ENCODE assay signal across 19 mouse cellular contexts in genomic region chr4:136461206-136461605, GRCm38 (mm10). TPM values are rescaled to one million over a fixed set of nuclear protein-coding genes. Genes with fewer than 3 reads are reported as not detected.
DNase-seq lines count a peak whose midpoint lies in the region; ATAC-seq and TF ChIP-seq lines count a peak whose summit lies in the region.
"Had no signal": no experiment of that assay in that cellular context is flagged by ENCODE, and none has a peak within 500 bp of the region (broad histone marks: within the 10 kb centered on the region; RNA-seq: fewer than 3 reads in every experiment).

No protein-coding gene starts in this region.

- DNase-seq in cerebellum, adult 11-12 months, result peak; percentile 25
- no peak for DNase-seq in cerebellum, adult 11 months
- DNase-seq in adipocyte (ENCODE audit: low spot score), result no peak
- DNase-seq in urinary bladder, postnatal 10 days (ENCODE audit: low spot score), result no peak
- DNase-seq: cerebellum, postnatal 14 days; gastrocnemius, postnatal 10 days; kidney, adult 11 months; kidney, postnatal 10 days; lung, postnatal 14 days; right cerebral cortex, postnatal 25 days; thymus, postnatal 36 days had no signal

- TF ChIP-seq EP300 in ES-Bruce4 (IDR thresholded peaks at IDR 0.05; ENCODE audit: insufficient read depth, low read depth, low read length), result peak; percentile 37; the same call in 1 of the 2 replicates

- no peak for ATAC-seq in hindbrain, embryonic 15.5 days (ENCODE audit: low FRiP score, low read depth)
- no peak for ATAC-seq in hindbrain, embryonic 12.5 days (ENCODE audit: low FRiP score)
- ATAC-seq: Patski had no signal

- H3K4me2 ChIP-seq in hindbrain, embryonic 15.5 days, result peak overlapping the region; percentile 95; the same call in 1 of the 2 replicates
- no peak overlapping the region for H3K4me2 ChIP-seq in hindbrain, embryonic 12.5 days (replicated peaks)

- no peak for TF ChIP-seq CTCF in ES-Bruce4 (IDR thresholded peaks at IDR 0.05; ENCODE audit: low read depth, low read length)
- TF ChIP-seq CTCF in embryonic fibroblast, embryonic 13.5 days (IDR thresholded peaks at IDR 0.05; ENCODE audit: borderline replicate concordance, insufficient read depth, low read length), result no peak

- peaks cover 37% of the 10 kb centered on the region for H3K27me3 ChIP-seq in hindbrain, embryonic 15.5 days
- peaks cover 49% of the 10 kb centered on the region for H3K27me3 ChIP-seq in hindbrain, embryonic 12.5 days
- H3K27me3 ChIP-seq in ES-Bruce4 (ENCODE audit: control insufficient read depth, insufficient read depth, low read length, poor library complexity, severe bottlenecking), result no peaks in the 10 kb centered on the region
- H3K27me3 ChIP-seq: Patski had no signal

- H3K36me3 ChIP-seq in hindbrain, embryonic 15.5 days, result no peaks in the 10 kb centered on the region
- H3K36me3 ChIP-seq in hindbrain, embryonic 12.5 days, result no peaks in the 10 kb centered on the region
- H3K36me3 ChIP-seq in ES-Bruce4 (ENCODE audit: control insufficient read depth, insufficient read depth, low read length, poor library complexity, severe bottlenecking), result no peaks in the 10 kb centered on the region
- H3K36me3 ChIP-seq: limb, embryonic 13.5 days; liver, embryonic 15.5 days; neural tube, embryonic 12.5 days had no signal

- H3K9ac ChIP-seq in hindbrain, embryonic 15.5 days, result no peak overlapping the region
- H3K9ac ChIP-seq in hindbrain, embryonic 12.5 days, result no peak overlapping the region
- H3K9ac ChIP-seq in ES-Bruce4 (ENCODE audit: low read depth, poor library complexity, severe bottlenecking), result peak overlapping the region; percentile 80
- H3K9ac ChIP-seq: liver, embryonic 15.5 days had no signal

- H3K9me3 ChIP-seq in hindbrain, embryonic 15.5 days, result no peaks in the 10 kb centered on the region
- no peaks in the 10 kb centered on the region for H3K9me3 ChIP-seq in hindbrain, embryonic 12.5 days (replicated peaks)
- no peaks in the 10 kb centered on the region for H3K9me3 ChIP-seq in ES-Bruce4 (replicated peaks; ENCODE audit: control insufficient read depth, insufficient read depth, low read length, poor library complexity, severe bottlenecking)
- H3K9me3 ChIP-seq: limb, embryonic 13.5 days; liver, embryonic 15.5 days; neural tube, embryonic 12.5 days had no signal

- TF ChIP-seq POLR2A in ES-Bruce4 (IDR thresholded peaks at IDR 0.05; ENCODE audit: insufficient read depth, low read length), result no peak
- no peak for TF ChIP-seq POLR2A in embryonic fibroblast, embryonic 13.5 days (IDR thresholded peaks at IDR 0.05; ENCODE audit: low read depth, low read length)

- no peak overlapping the region for H3K27ac ChIP-seq in hindbrain, embryonic 15.5 days (replicated peaks)
- no peak overlapping the region for H3K27ac ChIP-seq in hindbrain, embryonic 12.5 days
- peak overlapping the region; percentile 90 for H3K27ac ChIP-seq in ES-Bruce4 (ENCODE audit: insufficient read depth, low read length)
- peak overlapping the region; percentile 95; the same call in 1 of the 2 replicates for H3K27ac ChIP-seq in embryonic fibroblast, embryonic 13.5 days (ENCODE audit: insufficient read depth, low read length)
- H3K27ac ChIP-seq: limb, embryonic 13.5 days; liver, embryonic 15.5 days; neural tube, embryonic 12.5 days had no signal

- no peak overlapping the region for H3K4me3 ChIP-seq in hindbrain, embryonic 15.5 days
- H3K4me3 ChIP-seq in hindbrain, embryonic 12.5 days, result no peak overlapping the region
- H3K4me3 ChIP-seq in ES-Bruce4 (ENCODE audit: low read depth, low read length), result 0 out of 2 replicates have a peak overlapping the region, but pooled peaks have one; percentile 18
- no peak overlapping the region for H3K4me3 ChIP-seq in embryonic fibroblast, embryonic 13.5 days (ENCODE audit: insufficient read depth, low read length)

- H3K4me1 ChIP-seq in hindbrain, embryonic 15.5 days (replicated peaks), result peaks cover 19% of the 10 kb centered on the region
- H3K4me1 ChIP-seq in hindbrain, embryonic 12.5 days, result peaks cover 19% of the 10 kb centered on the region
- peaks cover 4% of the 10 kb centered on the region for H3K4me1 ChIP-seq in ES-Bruce4 (ENCODE audit: control insufficient read depth, insufficient read depth, low read length)
- H3K4me1 ChIP-seq in embryonic fibroblast, embryonic 13.5 days (ENCODE audit: control insufficient read depth, insufficient read depth, low read length), result peaks cover 6% of the 10 kb centered on the region; the same call in 1 of the 2 replicates

- WGBS in hindbrain, embryonic 15.5 days, result 42% methylated on average over 4 of the region's 4 CpGs
- 31% methylated on average over 4 of the region's 4 CpGs for WGBS in hindbrain, embryonic 12.5 days

RNA-seq across cellular contexts. Expression of gene 6030445D17Rik, which starts 0.8 kb away (rescaled TPM):
- polyA plus RNA-seq in hindbrain, embryonic 15.5 days (2015; fragmentation: Nextera tagmentation; extraction: Ambion mirVana), result 0.33 and 0.51 TPM in 2 replicates
- 0.12 TPM in 1 of 2 replicates, not detected in the other for polyA plus RNA-seq in hindbrain, embryonic 12.5 days (2016; fragmentation: Nextera tagmentation; extraction: Ambion mirVana)
- 0.40 and 0.46 TPM in 2 replicates for polyA plus RNA-seq in ES-Bruce4 (2011; ENCODE audit: insufficient read depth, insufficient read length, low read depth, missing spikeins)
- not detected in 2 replicates for polyA plus RNA-seq in embryonic fibroblast, embryonic 13.5 days (2011; ENCODE audit: insufficient read length, low read depth, missing spikeins)

RNA-seq across cellular contexts. Expression of gene Luzp1, which starts 8.4 kb away (rescaled TPM):
- 58.1 and 61.2 TPM in 2 replicates for polyA plus RNA-seq in hindbrain, embryonic 15.5 days (2015; fragmentation: Nextera tagmentation; extraction: Ambion mirVana)
- 80.9 and 83.1 TPM in 2 replicates for polyA plus RNA-seq in hindbrain, embryonic 12.5 days (2016; fragmentation: Nextera tagmentation; extraction: Ambion mirVana)
- 67.6 and 73.0 TPM in 2 replicates for polyA plus RNA-seq in ES-Bruce4 (2011; ENCODE audit: insufficient read depth, insufficient read length, low read depth, missing spikeins)
- polyA plus RNA-seq in embryonic fibroblast, embryonic 13.5 days (2011; ENCODE audit: insufficient read length, low read depth, missing spikeins), result 58.5 and 59.4 TPM in 2 replicates

RNA-seq across cellular contexts. Expression of gene Htr1d, which starts 37.9 kb away (rescaled TPM):
- 1.9 and 3.3 TPM in 2 replicates for polyA plus RNA-seq in hindbrain, embryonic 15.5 days (2015; fragmentation: Nextera tagmentation; extraction: Ambion mirVana)
- 0.26 and 0.50 TPM in 2 replicates for polyA plus RNA-seq in hindbrain, embryonic 12.5 days (2016; fragmentation: Nextera tagmentation; extraction: Ambion mirVana)
- 1.1 and 1.2 TPM in 2 replicates for polyA plus RNA-seq in ES-Bruce4 (2011; ENCODE audit: insufficient read depth, insufficient read length, low read depth, missing spikeins)
- not detected in 2 replicates for polyA plus RNA-seq in embryonic fibroblast, embryonic 13.5 days (2011; ENCODE audit: insufficient read length, low read depth, missing spikeins)
- polyA plus RNA-seq: liver, embryonic 15.5 days had no signal

Comparison
In these comparisons a context has a peak if more than half of its experiments do, and no peak if none do; other contexts are left out.
1. H3K27ac ChIP-seq: peak in ES-Bruce4 (single experiment) and embryonic fibroblast, embryonic 13.5 days (single experiment); none in hindbrain, embryonic 15.5 days (single experiment) and hindbrain, embryonic 12.5 days (single experiment).